12 mouse cellular contexts compared by ENCODE assay signal in genomic region chr1:187653390-187653789, GRCm38 (mm10). TPM values are rescaled to one million over a fixed set of nuclear protein-coding genes. Genes with fewer than 3 reads are reported as not detected.
DNase-seq lines count a peak whose midpoint lies in the region; ATAC-seq and TF ChIP-seq lines count a peak whose summit lies in the region.
"Had no signal": no experiment of that assay in that cellular context is flagged by ENCODE, and none has a peak within 500 bp of the region (broad histone marks: within the 10 kb centered on the region; RNA-seq: fewer than 3 reads in every experiment).

No protein-coding gene starts in this region.

- H3K9ac ChIP-seq in heart, embryonic 15.5 days, result no peak overlapping the region
- H3K9ac ChIP-seq in lung, embryonic 14.5 days, result no peak overlapping the region

- TF ChIP-seq CTCF in lung, embryonic 14.5 days (IDR thresholded peaks at IDR 0.05; ENCODE audit: low read depth), result no peak
- TF ChIP-seq CTCF in lung, adult 2 months (IDR thresholded peaks at IDR 0.05; ENCODE audit: insufficient read depth, low read length), result no peak

- H3K27ac ChIP-seq in heart, embryonic 15.5 days, result peak overlapping the region; percentile 66
- peak overlapping the region; percentile 69; the same call in 1 of the 2 replicates for H3K27ac ChIP-seq in lung, embryonic 14.5 days (ENCODE audit: low read depth)
- H3K27ac ChIP-seq: macrophage had no signal

- ATAC-seq in heart, embryonic 15.5 days (replicated peaks; ENCODE audit: insufficient number of reproducible peaks, insufficient read depth, low FRiP score, low read depth), result no peak
- peak; percentile 3; the same call in 1 of the 2 replicates for ATAC-seq in lung, embryonic 14.5 days (ENCODE audit: insufficient read depth)
- peak; percentile 33 to 44; a peak in 3 of 4 replicates for ATAC-seq in hematopoietic stem cell, adult 5-6 weeks (replicated peaks in 1 of 2; ENCODE audit: insufficient read depth in 1 of 2, low FRiP score in 2 of 2, low TSS enrichment in 1 of 2, low read depth in 1 of 2, poor library complexity in 2 of 2, severe bottlenecking in 2 of 2)

- H3K27me3 ChIP-seq in heart, embryonic 15.5 days, result no peaks in the 10 kb centered on the region
- H3K27me3 ChIP-seq in lung, embryonic 14.5 days (ENCODE audit: insufficient read depth, low read length), result no peaks in the 10 kb centered on the region

- DNase-seq in heart, postnatal 10 days, result no peak
- peak; percentile 63 for DNase-seq in lung, embryonic 14.5 days
- DNase-seq in lung, adult 2 months, result no peak
- peak; percentile 40 for DNase-seq in kidney, postnatal 14 days
- no peak for DNase-seq in layer of hippocampus, postnatal 36 days
- DNase-seq in frontal cortex, postnatal 25 days (ENCODE audit: low spot score in 2 of 2), result no peak
- DNase-seq: heart, adult 2 months had no signal

- peak overlapping the region; percentile 10; the same call in 1 of the 2 replicates for H3K4me3 ChIP-seq in heart, embryonic 15.5 days
- no peak overlapping the region for H3K4me3 ChIP-seq in lung, embryonic 14.5 days (ENCODE audit: low read depth, low read length)
- H3K4me3 ChIP-seq in lung, adult 2 months (replicated peaks; ENCODE audit: extremely low read depth, low read depth, low read length), result no peak overlapping the region
- H3K4me3 ChIP-seq: erythroblast, embryonic 14.5 days; heart, adult 2 months; myocyte had no signal

- WGBS in heart, embryonic 15.5 days, result 30% methylated on average over 9 of the region's 9 CpGs
- WGBS in lung, embryonic 14.5 days, result 31% methylated on average over 9 of the region's 9 CpGs
- 29% methylated on average over 9 of the region's 9 CpGs for WGBS in lung, adult 2 months

- no peak for TF ChIP-seq POLR2A in lung, adult 2 months (IDR thresholded peaks at IDR 0.05; ENCODE audit: borderline replicate concordance, extremely low read depth, low read depth, low read length)

- peaks cover 34% of the 10 kb centered on the region for H3K4me1 ChIP-seq in heart, embryonic 15.5 days (replicated peaks)
- peaks cover 9% of the 10 kb centered on the region; the same call in 1 of the 2 replicates for H3K4me1 ChIP-seq in lung, embryonic 14.5 days (ENCODE audit: insufficient read depth)
- H3K4me1 ChIP-seq in lung, adult 2 months (ENCODE audit: control insufficient read depth, insufficient read depth, low read length), result no peaks in the 10 kb centered on the region

- intact Hi-C loops in heart, postnatal 10 days (cut with DNase I), result no loop called here

- H3K4me2 ChIP-seq in heart, embryonic 15.5 days, result peak overlapping the region; percentile 86
- peak overlapping the region; percentile 90 for H3K4me2 ChIP-seq in lung, embryonic 14.5 days

- H3K9me3 ChIP-seq in heart, embryonic 15.5 days (replicated peaks), result no peaks in the 10 kb centered on the region
- H3K9me3 ChIP-seq in lung, embryonic 14.5 days (ENCODE audit: low read depth, low read length), result no peaks in the 10 kb centered on the region

- no peaks in the 10 kb centered on the region for H3K36me3 ChIP-seq in heart, embryonic 15.5 days
- no peaks in the 10 kb centered on the region for H3K36me3 ChIP-seq in lung, embryonic 14.5 days (ENCODE audit: insufficient read depth)

RNA-seq across cellular contexts. Expression of gene Esrrg, which starts 44.8 kb away (rescaled TPM):
- polyA plus RNA-seq in heart, embryonic 15.5 days (2015; fragmentation: Nextera tagmentation; extraction: Ambion mirVana), result 20.0 and 23.2 TPM in 2 replicates
- 10 to 100 TPM; 35.3 to 40.0 TPM for total RNA-seq in heart, postnatal 10 days (2021)
- polyA plus RNA-seq in lung, embryonic 14.5 days (2014; fragmentation: Nextera tagmentation; extraction: Ambion mirVana), result 0.85 and 1.8 TPM in 2 replicates
- polyA plus RNA-seq in lung, adult 2 months (2012; rRNA removed), result 0.69 and 1.3 TPM in 2 replicates
- 0.13 and 0.30 TPM in 2 replicates for total RNA-seq in hematopoietic stem cell, adult 5-6 weeks (2017)
- 10 to 100 TPM; 13.7 to 14.0 TPM for total RNA-seq in layer of hippocampus, postnatal 36 days (2021)
- polyA plus RNA-seq: erythroblast, embryonic 14.5 days; macrophage had no signal

Comparison
In these comparisons a context has a peak if more than half of its experiments do, and no peak if none do; other contexts are left out.
1. DNase-seq: peak in lung, embryonic 14.5 days (single experiment) and kidney, postnatal 14 days (single experiment); none in heart, postnatal 10 days (0 of 2), lung, adult 2 months (single experiment), layer of hippocampus, postnatal 36 days (0 of 2) and frontal cortex, postnatal 25 days (0 of 2).
2. RNA of gene Esrrg, which starts 44.8 kb away (total RNA-seq): 35.3 to 40.0 TPM in heart, postnatal 10 days and 13.7 to 14.0 TPM in layer of hippocampus, postnatal 36 days; 0.13 to 0.30 TPM in hematopoietic stem cell, adult 5-6 weeks; every median in the first group is over 10 times any median in the second.